Mouse (Mus musculus) liver, embryonic 14.5 days (tissue): ENCODE measurements around the gene Rag2. TPM values are rescaled to one million over a fixed set of nuclear protein-coding genes. Genes with fewer than 3 reads are reported as not detected.
A peak's percentile ranks its signal among the peaks of the same experiment; 100 is the strongest.

Source experiments
- ATAC-seq: fragments of 200-750 bp; cut with Nextera tagmentation; 2 replicates; pipeline ENCODE4 v1.8.0; 2017; ENCODE audit warnings: moderate number of reproducible peaks, mild to moderate bottlenecking, moderate library complexity; ENCODE audit not compliant: insufficient read depth
- DNase-seq, 3 experiments: peaks; one replicate each; pipeline ENCODE4 v3.0.0-alpha.2; 2012 to 2013; ENCODE audit warnings: low read depth in 3 of 3, low spot score in 3 of 3
- H3K27ac ChIP-seq: fragments of 300-500 bp; sonication (generic); 2 replicates; pipeline ENCODE4 v1.5.1; 2014; ENCODE audit warnings: moderate library complexity, mild to moderate bottlenecking, control low read depth, inconsistent platforms
- H3K27me3 ChIP-seq: fragments of 300-500 bp; sonication (generic); 2 replicates; pipeline ENCODE4 v1.6.1; 2014; ENCODE audit warnings: mild to moderate bottlenecking, low read length, moderate library complexity; ENCODE audit not compliant: control insufficient read depth, insufficient read depth
- H3K36me3 ChIP-seq: fragments of 300-500 bp; sonication (generic); replicated peaks from 2 replicates; pipeline ENCODE4 v1.6.1; 2014; ENCODE audit warnings: low read depth; ENCODE audit not compliant: control insufficient read depth, insufficient read depth
- H3K4me1 ChIP-seq, 2 experiments: fragments of 200-500 bp in 1 of 2; fragments of 300-500 bp in 1 of 2; sonication (generic) in 1 of 2; replicated peaks; 2 replicates each; pipeline ENCODE4 v1.6.1; 2012 to 2014; ENCODE audit warnings: antibody characterized with exemption in 1 of 2, inconsistent platforms in 1 of 2, low read length in 1 of 2; ENCODE audit not compliant: control insufficient read depth in 2 of 2, insufficient read depth in 2 of 2
- H3K4me2 ChIP-seq: fragments of 300-500 bp; sonication (generic); 2 replicates; pipeline ENCODE4 v1.6.1; 2014; ENCODE audit warnings: low read depth, mild to moderate bottlenecking, control low read depth, moderate library complexity
- H3K4me3 ChIP-seq, 2 experiments: fragments of 200-500 bp in 1 of 2; fragments of 300-500 bp in 1 of 2; sonication (generic) in 1 of 2; 2 replicates each; pipeline ENCODE4 v1.5.1; 2012 to 2014; ENCODE audit warnings: low read depth in 2 of 2, low read length in 2 of 2, mild to moderate bottlenecking in 2 of 2, control low read depth in 1 of 2, inconsistent platforms in 1 of 2, moderate library complexity in 1 of 2; ENCODE audit not compliant: insufficient read depth in 1 of 2
- H3K9ac ChIP-seq: fragments of 300-500 bp; sonication (generic); replicated peaks from 2 replicates; pipeline ENCODE4 v1.6.1; 2014; ENCODE audit warnings: mild to moderate bottlenecking, control low read depth, moderate library complexity
- H3K9me3 ChIP-seq: fragments of 300-500 bp; sonication (generic); 2 replicates; pipeline ENCODE4 v1.6.1; 2016; ENCODE audit warnings: low read length, mixed read lengths; ENCODE audit not compliant: control insufficient read depth
- CTCF ChIP-seq: IDR thresholded peaks from 2 replicates; pipeline ENCODE4 v1.5.1; 2016; ENCODE audit warnings: antibody characterized with exemption, low read depth, control low read depth
- EP300 ChIP-seq: IDR thresholded peaks from 2 replicates; pipeline ENCODE4 v1.6.1; 2016; ENCODE audit warnings: antibody characterized with exemption, low read depth
- WGBS: fragments of 180-500 bp; shearing (Covaris S2); extraction: QIAGEN DNeasy Blood & Tissue Kit; methylation state at CpG from one replicate; pipeline ENCODE4 v1.1.7; 2014; ENCODE audit not compliant: insufficient replicate concordance; 5-methylcytosine and 5-hydroxymethylcytosine counted together
- polyA plus RNA-seq, 2 experiments: library from polyadenylated mRNA; depleted of rRNA in 1 of 2; stranded (reverse) in 1 of 2; unstranded in 1 of 2; fragments of >200 nt; fragmentation: Nextera tagmentation in 1 of 2; extraction: Ambion mirVana in 1 of 2; gene quantifications; 2 replicates each; pipeline versions ENCODE4 v1.2.1 to v1.2.3; 2012 to 2014

Gene Rag2
- polyA plus RNA-seq, 2 experiments: 0.11 to 0.20 TPM

- Histone ChIP-seq H3K4me1 (0 out of 4 replicates have a peak, but pooled peaks cover 0 to 3% of the 10 kb centered on the region in 2 experiments), H3K27ac (no peak overlapping the region), H3K36me3 (no peaks in the 10 kb centered on the region), H3K9me3 (no peaks in the 10 kb centered on the region), H3K4me2 (no peak overlapping the region), H3K9ac (no peak overlapping the region), H3K27me3 (no peaks in the 10 kb centered on the region), H3K4me3 (no peak overlapping the region)
- 36% methylated on average over 2 of the region's 2 CpGs for WGBS
- DNase-seq: no peak
- TF ChIP-seq CTCF: no peak
- no peak for TF ChIP-seq EP300
- ATAC-seq: no peak
Measured at GRCm38 (mm10) chr2:101624011-101624410, 507 bp upstream of the Rag2 start.

- Histone ChIP-seq H3K36me3 (no peaks in the 10 kb centered on the region), H3K27me3 (no peaks in the 10 kb centered on the region), H3K9me3 (no peaks in the 10 kb centered on the region), H3K4me1 (0 out of 4 replicates have a peak, but pooled peaks cover 0 to 3% of the 10 kb centered on the region in 2 experiments), H3K9ac (no peak overlapping the region), H3K27ac (no peak overlapping the region), H3K4me3 (no peak overlapping the region), H3K4me2 (no peak overlapping the region)
- TF ChIP-seq EP300 (no peak), CTCF (no peak)
- DNase-seq: no peak
- no peak for ATAC-seq
Measured at GRCm38 (mm10) chr2:101627227-101627626, 2.7 kb downstream of the Rag2 start.

GRCm38 (mm10) chr2:101628297-101629236 is 4.0 kb downstream of the Rag2 start:
- ATAC-seq (peak; percentile 99), DNase-seq (peak; percentile 79 to 83 (median 82))
- TF ChIP-seq CTCF: no peak
- no peak for TF ChIP-seq EP300
- Histone ChIP-seq H3K9me3 (no peaks in the 10 kb centered on the region), H3K4me1 (0 out of 4 replicates have a peak, but pooled peaks cover 0 to 3% of the 10 kb centered on the region in 2 experiments), H3K4me2 (peak overlapping the region; percentile 74), H3K27ac (no peak overlapping the region), H3K36me3 (no peaks in the 10 kb centered on the region), H3K27me3 (no peaks in the 10 kb centered on the region), H3K9ac (peak overlapping the region; percentile 52), H3K4me3 (peak overlapping the region; percentile 67 to 83)
- under 1% methylated on average over 31 of the region's 31 CpGs for WGBS

GRCm38 (mm10) chr2:101638979-101639839 is 14.7 kb downstream of the Rag2 start:
- no peaks in the 10 kb centered on the region for H3K4me1 ChIP-seq
- H3K4me2 ChIP-seq: no peak overlapping the region
- no peaks in the 10 kb centered on the region for H3K36me3 ChIP-seq
- no peak overlapping the region for H3K27ac ChIP-seq
- DNase-seq (no peak), ATAC-seq (no peak)
- H3K9ac ChIP-seq: no peak overlapping the region
- 72% methylated on average over 7 of the region's 7 CpGs for WGBS
- no peaks in the 10 kb centered on the region for H3K9me3 ChIP-seq
- no peak overlapping the region for H3K4me3 ChIP-seq
- TF ChIP-seq CTCF (no peak), EP300 (no peak)
- H3K27me3 ChIP-seq: no peaks in the 10 kb centered on the region

GRCm38 (mm10) chr2:101639840-101640350 is 15.4 kb downstream of the Rag2 start:
- DNase-seq (no peak), ATAC-seq (no peak)
- Histone ChIP-seq H3K9ac (no peak overlapping the region), H3K27me3 (no peaks in the 10 kb centered on the region), H3K4me3 (no peak overlapping the region), H3K4me1 (no peaks in the 10 kb centered on the region), H3K27ac (no peak overlapping the region), H3K9me3 (no peaks in the 10 kb centered on the region), H3K36me3 (no peaks in the 10 kb centered on the region), H3K4me2 (no peak overlapping the region)
- TF ChIP-seq EP300 (no peak), CTCF (no peak)
- 57% methylated on average over 3 of the region's 3 CpGs for WGBS
